Mouse (Mus musculus) spleen, postnatal 10 days (tissue): ENCODE data around the gene Ispd.
"Not testable (repeated sequence)": the region's sequence is repeated elsewhere in the genome, so short reads cannot be mapped to it uniquely, and the experiment has no call there.

Experiments used
- DNase-seq, 2 experiments: peaks; one replicate each; pipeline ENCODE4 v3.0.0; 2021 to 2022; ENCODE audit warnings: low spot score in 2 of 2

The Ispd gene

DNA sequence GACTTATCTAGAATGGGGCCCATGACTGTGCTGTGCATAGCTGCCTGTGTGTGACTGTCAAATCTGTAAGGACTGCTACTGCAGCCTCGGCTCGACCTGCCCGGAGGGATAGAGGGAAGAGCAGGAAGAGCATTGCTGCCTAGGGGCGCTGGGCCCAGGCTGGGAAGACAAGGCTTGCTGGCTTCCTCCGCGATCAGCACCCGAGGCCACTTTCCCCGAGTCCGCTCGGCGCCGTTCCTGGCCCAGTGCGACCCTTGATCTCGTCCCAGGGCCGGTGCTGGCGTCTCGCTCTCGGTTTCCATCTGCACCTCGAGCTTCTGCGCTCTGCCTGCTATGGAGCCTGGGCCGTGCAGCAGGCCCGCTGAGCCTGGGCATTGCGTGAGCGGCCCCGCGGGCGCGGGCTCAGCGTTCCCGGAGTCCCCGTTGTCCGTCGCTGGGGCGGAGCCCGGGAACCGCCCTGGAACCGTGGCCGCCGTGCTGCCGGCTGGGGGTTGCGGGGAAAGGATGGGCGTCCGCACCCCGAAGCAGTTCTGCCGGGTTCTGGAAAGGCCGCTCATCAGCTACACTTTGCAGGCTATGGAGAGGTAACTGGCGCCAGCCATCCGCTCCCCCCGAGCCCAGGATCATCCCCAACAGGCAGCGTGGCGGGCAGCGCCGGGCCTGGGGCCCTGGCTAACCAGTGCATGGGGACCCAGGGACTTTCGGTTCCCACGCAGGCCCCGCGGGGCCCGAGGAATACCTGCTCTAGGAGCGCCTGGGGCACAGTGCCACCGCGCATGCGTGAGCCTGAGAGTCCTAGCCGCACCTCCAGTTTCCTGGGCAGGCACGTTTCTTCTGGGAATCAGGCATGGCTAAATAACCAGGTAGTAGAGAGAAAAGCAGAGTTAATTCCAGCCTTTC lies at the start of gene Ispd, which contains the start of gene D630036H23Rik:
Gene Ispd, plus strand, starts transcription at position 10 of the 900 bp plus-strand sequence.
Gene D630036H23Rik, minus strand, starts transcription at position 741 of the 900 bp plus-strand sequence.
- peak; percentile 62 to 76 for DNase-seq

DNA sequence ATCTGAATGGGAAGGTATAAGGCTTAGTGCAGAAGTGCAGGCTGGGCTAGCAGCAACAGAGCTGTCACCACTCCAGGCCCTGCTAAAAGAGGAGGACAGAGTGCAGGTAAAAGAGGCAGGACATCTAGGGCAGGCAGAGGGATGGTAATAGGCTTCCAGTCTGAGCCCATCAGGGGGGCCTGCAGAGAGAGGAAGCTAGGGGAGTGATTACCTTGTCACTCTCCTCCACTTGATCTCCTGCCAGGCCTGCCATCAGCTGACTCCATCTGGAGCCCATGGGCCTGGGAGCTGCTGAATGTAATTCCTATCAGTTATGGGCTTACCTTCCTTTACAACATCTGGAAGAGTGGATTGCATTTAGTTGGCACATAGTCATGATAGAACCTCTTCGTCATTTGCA lies 48.6 kb upstream of the Ispd start:
- DNase-seq = no peak

DNA sequence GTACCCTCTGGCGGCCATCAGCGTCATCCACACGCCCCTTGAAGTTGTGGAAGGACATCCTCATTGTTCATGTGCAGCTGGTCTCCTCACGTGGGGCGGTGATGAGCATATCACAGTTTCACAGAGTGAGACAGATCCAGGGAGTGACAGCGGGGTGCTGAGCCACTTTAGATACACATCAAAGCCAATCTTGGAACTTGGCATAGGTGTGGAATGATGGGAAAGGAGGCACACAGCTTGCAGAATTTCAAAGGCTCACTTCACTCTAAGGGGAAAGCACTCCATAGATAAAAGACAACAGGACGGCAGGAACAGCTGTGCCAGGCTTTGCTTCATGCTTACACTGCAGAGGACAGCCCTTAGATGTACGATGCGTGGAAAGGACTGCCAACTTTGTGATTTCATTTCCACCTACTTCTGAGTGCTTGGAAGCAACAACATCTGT lies 47.4 kb upstream of the Ispd start:
- DNase-seq = no peak

DNA sequence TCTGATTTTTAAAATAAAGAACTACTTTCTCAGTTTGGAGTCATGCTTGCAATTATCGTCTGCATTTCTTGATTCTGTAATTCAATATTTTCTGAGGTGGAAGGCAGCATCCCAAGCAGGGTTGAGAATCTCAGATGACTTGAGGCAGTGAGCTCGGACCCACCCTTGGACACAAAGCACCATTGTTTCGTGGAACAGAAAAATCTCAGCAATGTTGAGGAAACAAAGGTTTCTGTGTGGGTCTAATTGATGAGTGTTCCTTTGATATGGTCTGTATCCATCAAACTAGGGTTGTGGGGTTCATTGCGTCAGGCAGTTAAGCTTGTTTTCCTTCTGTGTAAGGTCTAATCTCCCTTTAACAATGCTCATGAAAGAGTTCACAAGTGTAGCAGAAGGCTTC lies 37.1 kb upstream of the Ispd start:
- no peak for DNase-seq

DNA sequence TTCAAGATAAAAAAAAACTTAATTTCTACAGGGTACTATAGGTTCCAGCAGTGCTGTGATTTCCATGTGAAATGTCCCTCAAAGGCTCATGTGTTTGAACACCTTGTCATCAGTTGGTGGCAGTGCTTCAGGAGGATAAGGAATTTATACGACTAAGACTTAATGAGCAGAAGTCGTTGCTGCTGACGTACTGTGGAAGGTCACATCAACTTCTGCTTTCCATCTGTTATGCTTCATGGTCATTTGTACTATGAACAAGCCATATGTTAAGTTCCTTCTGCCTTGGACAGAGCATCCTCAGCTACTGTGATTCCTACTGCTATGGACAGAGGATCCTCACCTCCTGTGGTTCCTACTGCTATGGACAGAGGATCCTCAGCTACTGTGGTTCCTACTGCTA lies 21.2 kb upstream of the Ispd start:
- DNase-seq = no peak

- DNase-seq = no peak
Measured at GRCm38 (mm10) chr12:36360693-36361092, 20.6 kb upstream of the Ispd start.

DNA sequence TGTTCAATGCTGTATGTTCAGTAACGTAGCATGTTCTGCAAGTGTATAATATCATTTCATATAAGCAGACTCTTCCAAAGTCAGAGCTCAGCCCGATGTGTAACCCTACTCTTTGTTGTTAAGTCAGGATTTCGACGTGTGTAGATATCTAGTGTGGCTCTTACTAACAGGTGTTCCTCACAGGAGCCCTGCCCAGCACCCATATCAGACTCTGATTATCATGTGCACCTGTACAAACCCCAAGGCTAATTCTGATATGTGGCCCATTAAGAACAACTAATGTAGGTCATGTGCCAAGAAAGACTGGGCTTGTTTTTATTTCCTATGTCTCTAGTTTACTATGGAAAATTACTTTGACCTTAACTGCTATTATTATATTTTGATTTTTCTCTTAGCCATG lies 17.2 kb upstream of the Ispd start:
- DNase-seq = no peak

GRCm38 (mm10) chr12:36373237-36373998 lies 7.8 kb upstream of the Ispd start:
- no peak for DNase-seq

GRCm38 (mm10) chr12:36376391-36376790 lies 4.9 kb upstream of the Ispd start:
- DNase-seq = not testable (repeated sequence)

DNA sequence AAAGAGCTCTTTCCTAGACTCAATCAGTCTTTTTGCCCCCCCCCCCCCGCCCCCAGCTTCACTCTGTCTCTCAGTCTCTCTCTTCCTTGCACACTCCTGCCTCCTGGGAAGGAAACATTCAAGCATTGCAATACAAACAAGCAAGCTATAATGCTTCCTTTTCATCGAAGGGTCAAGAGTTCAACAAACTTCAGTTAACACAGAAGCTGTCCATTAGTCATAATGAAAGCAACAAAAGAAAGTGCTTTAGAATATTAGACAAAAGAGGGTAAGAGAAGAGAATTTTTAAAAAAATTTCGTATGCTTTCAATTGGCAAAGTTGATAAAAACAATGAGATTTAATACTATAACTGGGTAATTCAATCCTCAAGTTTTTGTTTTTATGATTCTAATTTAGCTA lies 996 bp upstream of the Ispd start:
- no peak for DNase-seq

DNA sequence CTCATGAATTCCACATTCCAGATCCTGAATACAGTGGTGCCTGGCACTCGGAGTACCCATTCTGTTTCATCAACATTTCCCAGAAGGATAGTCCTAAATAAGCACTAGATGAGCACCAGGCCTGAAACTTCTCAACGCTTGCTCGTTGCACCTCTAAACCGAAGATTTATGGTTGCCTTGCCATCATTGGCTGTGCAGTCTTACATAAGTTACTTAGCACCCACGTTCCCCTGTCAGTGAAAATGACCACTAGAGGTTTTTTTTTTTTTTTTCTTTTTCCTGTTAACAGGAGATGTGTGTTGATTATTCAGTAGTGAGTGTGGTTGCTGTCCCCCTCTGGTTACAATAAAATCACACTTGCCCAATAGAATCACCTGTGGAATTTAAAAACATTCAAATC lies 444 bp upstream of the Ispd start:
- DNase-seq = no peak

DNA sequence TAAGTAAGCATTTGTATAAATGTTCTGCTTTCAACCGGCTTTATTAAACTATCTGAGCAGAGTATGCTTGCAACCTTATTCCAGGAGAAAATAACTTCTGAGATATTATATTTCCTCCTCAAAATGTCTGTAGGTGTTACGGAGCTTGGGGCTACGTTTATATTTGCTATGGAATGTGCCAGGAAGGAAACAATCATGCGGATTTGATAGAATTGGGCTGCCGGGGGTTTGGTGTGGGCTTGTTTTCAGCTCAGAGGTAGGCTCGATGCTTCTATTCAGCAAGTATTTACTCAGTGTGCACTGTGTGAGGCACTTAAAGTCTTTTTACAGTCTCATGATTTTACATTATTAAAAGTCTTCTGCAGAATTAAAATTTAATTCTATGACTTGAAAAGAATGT lies 4.1 kb downstream of the Ispd start:
- DNase-seq = no peak

DNA sequence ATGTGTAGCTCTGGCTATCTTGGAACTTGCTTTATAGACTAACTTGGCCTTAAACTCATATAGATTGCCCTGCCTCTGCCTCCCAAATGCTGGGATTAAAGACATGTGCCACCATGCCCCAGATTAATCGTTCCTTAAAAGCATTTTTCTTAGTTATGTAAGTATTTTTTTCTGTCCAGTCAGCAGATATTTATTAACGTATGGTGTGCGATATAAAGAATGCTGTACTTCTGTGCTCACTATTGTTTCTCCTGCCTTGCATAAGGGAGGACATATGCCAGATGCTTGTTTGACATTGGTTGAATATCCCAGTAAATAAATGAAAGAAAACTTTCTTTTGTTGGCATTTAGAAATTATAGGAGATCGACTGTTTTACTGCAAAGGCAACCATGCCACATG lies 5.7 kb downstream of the Ispd start:
- DNase-seq = no peak

DNA sequence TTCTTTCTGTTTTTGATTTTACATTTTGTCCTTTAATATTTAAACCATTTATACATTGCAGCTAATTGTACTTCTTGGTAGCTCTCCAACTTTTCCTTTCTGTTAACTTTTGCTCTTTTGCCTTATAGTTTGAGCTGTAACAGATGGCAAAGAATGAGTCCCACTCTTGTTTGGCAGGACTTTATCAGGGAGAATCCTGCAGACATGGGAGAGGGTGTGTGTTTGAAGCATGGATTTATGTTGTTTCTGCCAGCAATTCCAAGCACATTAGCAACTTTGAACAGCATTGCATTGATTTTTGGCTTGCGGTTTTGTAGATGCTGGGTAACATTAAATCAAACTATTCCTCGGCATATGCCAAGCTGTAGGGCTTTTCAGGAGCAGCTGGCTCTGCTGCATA lies 13.9 kb downstream of the Ispd start:
- DNase-seq = no peak

GRCm38 (mm10) chr12:36423677-36424076 lies 42.4 kb downstream of the Ispd start:
- no peak for DNase-seq

DNA sequence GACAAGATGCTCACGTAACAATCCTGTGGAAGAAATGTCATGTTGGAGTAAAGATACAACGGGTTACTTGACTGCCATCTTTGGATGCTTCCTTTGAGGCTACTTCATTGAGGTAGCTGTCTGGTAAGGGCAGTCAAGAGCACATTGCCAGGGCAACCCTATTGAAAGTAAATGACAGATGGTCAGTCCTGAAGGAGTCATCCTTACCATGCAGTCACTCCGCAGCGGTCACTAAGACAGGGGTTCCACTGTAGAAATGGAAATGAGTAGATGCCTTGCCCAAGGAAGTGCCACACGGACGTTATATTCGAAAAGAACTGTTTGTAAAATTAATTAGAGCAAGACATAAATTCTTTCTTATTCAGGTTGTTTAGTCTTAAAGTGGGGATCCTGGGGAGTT lies 44.0 kb downstream of the Ispd start:
- DNase-seq = no peak

DNA sequence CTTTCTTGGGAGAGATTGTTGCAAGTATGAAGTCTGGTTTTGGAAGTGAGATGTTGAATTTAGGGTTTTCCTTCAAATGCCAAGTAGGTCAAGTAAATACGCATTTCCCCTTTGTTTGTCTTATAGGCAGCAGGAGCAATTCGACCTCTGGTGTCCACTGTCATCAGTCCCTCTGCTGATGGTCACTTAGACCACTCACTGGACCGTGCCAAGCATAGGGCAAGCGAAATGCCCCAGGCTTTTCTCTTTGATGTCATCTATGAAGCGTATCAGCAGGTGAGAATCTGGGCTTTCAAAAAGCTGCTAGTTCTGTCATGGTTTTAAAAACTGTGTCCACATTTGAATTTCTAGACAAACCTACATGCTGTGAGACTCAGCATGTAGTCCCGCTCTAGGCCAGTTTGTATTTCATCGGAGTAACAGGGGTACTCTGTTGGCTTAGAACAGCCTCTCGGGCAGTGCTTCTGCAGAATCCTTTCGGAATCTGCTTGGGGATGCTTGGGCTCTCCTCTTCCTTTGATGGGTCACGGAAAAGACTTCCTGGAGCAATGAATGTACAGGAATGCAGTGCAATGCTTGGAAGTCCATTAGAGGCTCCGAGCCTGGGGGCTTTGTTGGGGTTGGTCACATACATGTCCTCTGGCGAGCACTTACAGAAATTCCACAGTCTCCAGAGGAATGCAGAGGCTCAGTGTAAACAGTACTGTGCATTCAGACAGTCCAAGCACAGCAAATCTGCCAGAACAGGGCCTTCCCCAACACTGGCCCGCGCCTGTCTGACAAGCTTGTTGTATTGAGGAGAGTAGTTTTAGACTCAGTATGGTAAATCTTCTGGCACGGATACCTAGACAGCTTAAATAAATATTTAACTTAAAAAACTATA lies 45.2 kb downstream of the Ispd start:
- DNase-seq = no peak

- no peak for DNase-seq
Measured at GRCm38 (mm10) chr12:36436956-36437355, 55.7 kb downstream of the Ispd start.

DNA sequence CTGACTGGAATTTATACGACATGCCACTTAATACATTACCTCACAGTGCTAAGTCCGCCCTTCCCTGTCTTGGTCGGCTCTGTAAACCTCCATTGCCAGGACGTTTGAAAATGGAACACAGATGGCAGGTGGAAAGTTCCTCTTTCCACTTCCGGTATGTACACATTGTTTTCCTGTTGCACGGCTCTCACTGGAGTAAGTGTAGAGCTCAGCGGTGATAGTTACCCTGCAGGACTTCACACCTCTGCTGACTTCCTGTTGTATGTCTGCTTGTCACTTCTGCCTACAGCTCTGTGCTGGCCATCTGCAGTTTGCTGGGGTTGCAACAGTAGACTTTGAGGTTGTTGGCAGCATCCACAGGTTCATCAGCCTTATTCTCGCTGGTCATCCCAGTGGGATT lies 58.1 kb downstream of the Ispd start:
- DNase-seq = no peak

- no peak for DNase-seq
Measured at GRCm38 (mm10) chr12:36456002-36456401, 74.8 kb downstream of the Ispd start.

DNA sequence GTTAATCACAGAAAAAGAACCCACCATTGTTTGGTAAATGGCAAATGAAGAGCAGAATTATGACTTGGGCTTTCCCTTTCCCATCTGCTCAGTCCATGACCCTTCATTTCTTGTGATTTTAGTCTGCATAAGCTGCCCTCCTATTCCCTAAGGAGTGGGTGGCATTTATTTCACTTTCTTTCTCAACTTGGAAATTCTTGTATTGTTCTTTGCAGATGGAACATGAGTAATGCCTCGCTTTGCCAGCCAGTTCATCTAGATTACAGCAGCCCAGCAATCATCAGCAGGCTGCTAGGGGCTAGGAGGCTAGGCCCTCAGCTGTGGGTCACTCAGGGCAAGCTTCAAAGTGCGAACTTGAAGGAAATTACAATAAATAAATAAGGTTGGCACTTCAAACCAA lies 76.5 kb downstream of the Ispd start:
- no peak for DNase-seq
